Mouse (Mus musculus) ovary, postnatal 14 days (tissue): ENCODE results near the gene Gm21976.

Source experiments
- DNase-seq: peaks from one replicate; pipeline ENCODE4 v3.0.0; 2022; ENCODE audit warnings: low spot score

The Gm21976 gene

GRCm38 (mm10) chr13:98279686-98280085 is at the start of gene Gm21976:
Gene Gm21976, plus strand, starts transcription at chr13:98279887.
- no peak for DNase-seq

- no peak for DNase-seq
These were observed 49.2 kb upstream of the Gm21976 start for GRCm38 (mm10) chr13:98230511-98230910.

- DNase-seq = no peak
These were observed 44.2 kb upstream of the Gm21976 start for GRCm38 (mm10) chr13:98235451-98235850.

DNA sequence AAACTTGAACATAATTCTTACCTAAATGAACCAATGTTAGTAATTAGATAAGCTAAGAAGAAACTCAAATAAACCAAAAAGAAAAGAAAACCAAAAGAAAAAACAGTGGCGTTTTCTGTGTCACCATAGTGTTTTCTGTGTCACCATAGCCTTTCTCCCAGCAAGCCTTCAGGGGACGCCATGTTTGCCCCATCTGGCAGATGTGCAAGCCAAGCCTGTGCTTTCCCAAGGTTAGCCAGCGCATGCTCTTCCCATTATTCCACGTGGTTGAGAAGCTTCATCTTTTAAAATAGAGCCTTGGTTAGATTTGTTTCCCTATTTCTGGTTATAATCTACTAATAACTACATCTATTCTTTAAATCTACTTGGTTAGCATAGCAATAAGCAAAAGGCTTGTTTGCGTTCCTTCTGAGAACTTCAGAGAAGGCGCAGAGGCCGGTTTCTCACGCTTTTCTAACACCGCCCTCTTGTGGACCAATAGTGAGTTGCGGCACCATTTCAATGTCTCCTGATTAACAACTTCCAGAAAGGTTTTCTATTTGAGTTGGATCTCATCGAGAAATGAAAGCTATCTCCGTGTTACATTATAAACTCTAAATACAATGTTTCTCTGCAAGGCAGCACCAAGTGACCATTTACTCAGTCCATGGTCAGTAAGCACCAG is 39.6 kb upstream of the Gm21976 start:
- peak; percentile 73 for DNase-seq

- DNase-seq = no peak
These were observed 38.0 kb upstream of the Gm21976 start for GRCm38 (mm10) chr13:98241531-98242282.

DNA sequence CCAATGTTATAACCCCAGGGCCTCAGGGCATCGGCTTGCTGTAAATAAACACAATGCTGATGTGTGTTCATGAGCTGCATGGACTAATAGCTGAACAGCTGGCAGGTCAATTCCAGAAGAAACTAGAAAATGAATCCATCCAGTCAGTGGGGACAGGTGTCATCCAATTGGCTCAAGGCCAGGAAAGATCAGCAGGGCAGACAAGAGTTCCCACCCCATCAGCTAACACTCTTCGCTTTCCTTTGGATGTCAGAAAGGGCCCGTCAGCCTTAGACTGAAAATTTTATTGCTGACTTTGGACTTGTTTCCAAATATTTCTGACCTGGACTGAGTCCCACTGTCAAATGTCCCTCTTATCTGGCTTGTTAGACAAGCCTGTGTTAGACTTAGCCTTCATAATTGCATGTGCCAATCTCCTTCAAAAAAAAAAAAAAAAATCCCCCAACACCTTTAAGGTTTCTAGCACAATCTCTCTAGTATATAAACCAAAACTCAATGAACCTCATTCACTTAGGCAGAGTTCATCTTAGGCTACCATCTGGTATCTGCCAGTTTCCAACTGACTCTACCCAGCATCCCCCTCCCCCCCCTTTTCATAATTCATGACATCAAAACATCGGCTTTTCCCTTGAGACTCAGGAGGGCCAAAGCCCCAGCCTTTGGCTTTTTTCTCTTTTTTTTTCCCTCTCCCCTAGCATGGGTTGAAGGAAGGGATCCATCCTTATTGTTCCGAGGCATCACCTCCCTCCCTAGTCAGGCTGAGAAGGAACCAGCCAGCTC is 34.9 kb upstream of the Gm21976 start:
- no peak for DNase-seq

DNA sequence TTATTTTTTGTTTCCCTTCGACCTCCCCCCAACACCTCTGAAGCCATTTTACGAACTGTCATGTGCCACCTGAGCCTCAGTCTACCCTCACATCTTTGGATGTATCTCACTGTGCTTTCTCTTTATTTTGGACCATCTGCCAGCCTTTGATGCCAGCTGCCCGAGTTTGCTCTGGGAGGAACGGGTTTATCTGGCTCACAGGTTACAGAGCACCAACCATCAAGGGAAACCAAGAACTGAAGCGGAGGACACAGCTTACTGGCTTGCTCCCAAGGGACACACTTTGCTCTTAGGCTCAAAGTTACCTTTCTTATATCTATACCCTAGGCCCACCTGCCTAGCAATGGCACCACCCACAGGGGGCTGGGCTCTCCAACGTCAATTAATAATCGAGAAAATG is 34.3 kb upstream of the Gm21976 start:
- DNase-seq = no peak

DNA sequence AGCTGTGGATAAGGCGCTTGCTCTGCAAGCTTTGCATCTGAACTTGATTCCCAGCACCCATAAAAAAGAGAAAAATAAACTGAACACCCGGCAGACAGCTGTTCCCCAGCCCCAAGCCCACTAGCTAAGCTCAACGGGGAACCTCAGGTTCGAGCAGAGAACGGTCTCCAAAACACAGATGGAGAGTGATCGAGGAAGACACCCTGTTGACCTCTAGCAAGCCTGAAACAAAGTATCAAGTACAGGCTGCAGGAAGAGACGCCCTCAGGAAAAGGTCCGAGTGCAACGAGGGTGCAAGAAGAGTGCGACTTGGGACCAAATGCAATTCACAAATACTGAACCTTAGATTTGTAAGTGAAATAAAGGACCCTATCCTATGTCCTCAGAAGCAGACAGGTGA is 30.1 kb upstream of the Gm21976 start:
- DNase-seq = no peak

DNA sequence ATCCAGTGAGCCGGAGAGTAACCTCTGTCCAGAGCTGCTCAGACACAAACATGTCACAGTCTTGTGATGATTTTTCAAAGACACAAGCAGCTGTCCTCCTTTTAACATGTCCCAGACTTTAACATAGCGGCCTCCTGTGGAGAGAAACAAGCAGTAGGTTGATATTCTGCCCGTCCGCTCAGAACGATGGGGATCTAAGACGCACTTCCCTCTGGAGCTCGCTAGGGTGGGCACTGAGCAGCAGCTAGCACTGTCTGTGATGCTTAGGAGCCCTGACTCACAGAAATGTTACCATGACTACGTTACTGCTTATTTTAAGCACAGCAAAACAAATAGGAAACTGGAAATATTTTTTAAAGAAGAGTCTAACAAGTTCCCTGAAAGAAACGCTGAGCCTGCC is 24.8 kb upstream of the Gm21976 start:
- DNase-seq = no peak

DNA sequence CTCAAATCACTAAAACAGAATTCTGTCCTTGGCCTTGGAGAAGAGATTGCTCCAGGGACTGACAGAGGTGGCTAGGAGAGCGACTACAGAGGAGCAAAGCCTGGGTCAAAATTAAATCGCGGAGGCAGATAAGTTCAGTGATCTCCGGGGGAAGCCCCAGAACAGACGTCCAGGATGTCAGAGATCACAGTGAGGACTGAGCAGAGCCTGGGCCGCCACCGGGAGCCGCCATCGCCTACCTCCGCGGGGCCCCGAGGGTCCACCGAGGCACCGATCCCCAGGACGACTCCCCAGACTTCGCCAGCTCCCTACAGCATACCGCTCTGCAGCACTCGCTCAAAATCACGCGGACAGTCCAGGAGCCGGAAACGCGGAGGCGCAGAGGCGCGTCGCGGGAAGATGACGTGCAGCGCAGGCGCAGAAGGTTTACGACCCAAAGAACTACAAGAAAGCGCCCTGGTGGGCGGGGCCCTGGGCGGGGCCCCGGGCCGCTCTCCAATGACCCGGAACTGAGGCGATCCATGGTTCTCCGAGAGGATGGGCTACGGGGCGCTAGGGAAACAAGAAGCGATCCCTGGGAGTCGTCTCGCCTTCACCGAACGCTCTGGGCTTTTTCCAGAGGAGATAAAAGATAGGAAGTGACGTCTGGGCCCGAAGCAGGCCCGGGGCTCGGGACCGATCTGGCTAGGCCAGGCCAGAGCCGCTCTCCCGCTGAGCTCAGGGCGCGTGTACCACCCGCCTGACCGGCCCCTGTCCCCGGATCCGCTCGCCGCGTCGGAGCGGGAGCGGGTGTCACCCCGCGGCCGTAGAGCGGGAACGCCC is 16.8 kb upstream of the Gm21976 start, which contains the start of the genes Utp15 and Ankra2:
Gene Utp15, minus strand, starts transcription at position 406 of the 822 bp plus-strand sequence.
Gene Ankra2, plus strand, starts transcription at position 439 of the 822 bp plus-strand sequence.
- DNase-seq = peak; percentile 98

DNA sequence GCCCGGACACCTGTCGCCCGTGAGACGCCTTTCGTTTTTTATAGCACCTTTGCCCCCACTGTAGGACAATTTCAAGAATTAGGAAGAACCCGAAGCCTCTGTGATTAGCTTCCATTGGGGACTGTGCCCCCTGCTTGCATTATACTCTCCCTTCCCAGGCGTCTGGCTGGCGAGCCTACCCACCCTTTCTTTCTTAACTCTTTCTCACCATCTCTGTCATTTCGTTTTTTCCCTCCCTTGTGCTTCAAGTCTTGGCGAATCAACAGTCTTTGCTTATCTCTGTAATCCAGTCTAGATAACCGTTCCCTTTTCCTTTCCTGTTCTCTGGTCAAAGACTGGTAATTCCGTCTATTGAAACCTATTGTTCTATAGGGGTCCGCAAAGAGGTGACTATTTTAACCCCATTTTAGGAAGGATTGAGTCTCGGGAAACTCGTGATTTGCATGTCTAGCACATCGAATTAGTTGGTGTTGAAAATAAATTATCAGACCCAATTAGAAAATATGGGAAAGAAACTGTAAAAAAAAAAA is 16.2 kb upstream of the Gm21976 start:
- no peak for DNase-seq

DNA sequence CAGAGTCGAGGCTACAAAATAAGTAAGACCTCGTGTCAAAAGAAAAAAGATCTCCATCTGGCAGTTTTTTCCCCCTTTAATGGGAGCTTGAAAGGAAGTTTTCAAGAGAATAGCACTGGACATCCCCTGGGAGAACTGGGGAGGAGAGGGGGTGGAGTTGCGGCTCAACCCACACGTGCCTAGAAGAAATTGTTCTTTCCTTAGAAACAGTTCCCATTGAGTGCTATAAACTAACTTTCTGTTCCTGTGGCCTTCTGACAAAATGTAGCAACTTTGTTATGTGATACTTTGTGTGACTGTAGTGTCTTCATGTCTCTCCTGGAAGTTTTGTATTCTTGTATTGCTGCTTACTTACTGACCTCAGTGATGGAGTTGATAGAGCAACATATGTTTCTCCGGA is 15.6 kb upstream of the Gm21976 start:
- DNase-seq = no peak

DNA sequence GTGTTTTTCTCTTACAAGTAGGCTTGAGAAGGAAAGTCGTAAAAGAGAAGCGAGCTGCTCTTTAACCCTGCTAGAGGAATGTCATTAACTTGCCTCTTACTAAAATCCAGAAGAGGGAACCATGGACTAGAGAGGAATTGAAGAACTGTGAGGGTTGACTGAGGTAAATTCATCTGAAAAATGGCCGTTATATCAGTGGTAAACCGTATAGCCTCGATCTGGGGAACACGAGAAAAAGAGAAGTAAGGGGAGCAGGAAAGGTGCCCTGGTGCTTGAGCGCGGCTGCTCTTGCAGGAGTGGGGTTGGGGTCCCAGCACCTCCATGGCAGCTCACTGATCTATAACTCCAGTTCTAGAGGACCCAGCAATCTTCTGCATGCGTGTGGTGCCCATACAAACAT is 5.7 kb upstream of the Gm21976 start:
- no peak for DNase-seq

GRCm38 (mm10) chr13:98275646-98276045 is 4.0 kb upstream of the Gm21976 start:
- no peak for DNase-seq

- no peak for DNase-seq
These were observed 3.4 kb upstream of the Gm21976 start for GRCm38 (mm10) chr13:98276253-98276652.

DNA sequence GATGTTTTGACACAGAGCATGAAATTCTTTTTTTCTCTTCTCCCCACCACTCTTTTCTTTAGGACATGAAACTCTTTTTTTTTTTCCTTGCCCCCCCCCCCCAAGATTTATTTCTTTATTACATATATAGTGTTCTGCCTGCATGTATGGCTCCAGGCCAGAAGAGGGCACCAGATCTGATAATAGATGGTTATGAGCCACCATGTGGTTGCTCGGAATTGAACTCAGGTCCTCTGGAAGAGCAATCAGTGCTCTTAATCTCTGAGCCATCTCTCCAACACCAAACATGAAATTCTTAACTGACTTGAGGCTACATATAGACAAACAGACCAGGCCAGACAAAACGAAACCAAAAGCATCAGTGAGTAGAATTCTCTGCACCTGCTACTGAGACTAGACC is 2.2 kb upstream of the Gm21976 start:
- DNase-seq = no peak

DNA sequence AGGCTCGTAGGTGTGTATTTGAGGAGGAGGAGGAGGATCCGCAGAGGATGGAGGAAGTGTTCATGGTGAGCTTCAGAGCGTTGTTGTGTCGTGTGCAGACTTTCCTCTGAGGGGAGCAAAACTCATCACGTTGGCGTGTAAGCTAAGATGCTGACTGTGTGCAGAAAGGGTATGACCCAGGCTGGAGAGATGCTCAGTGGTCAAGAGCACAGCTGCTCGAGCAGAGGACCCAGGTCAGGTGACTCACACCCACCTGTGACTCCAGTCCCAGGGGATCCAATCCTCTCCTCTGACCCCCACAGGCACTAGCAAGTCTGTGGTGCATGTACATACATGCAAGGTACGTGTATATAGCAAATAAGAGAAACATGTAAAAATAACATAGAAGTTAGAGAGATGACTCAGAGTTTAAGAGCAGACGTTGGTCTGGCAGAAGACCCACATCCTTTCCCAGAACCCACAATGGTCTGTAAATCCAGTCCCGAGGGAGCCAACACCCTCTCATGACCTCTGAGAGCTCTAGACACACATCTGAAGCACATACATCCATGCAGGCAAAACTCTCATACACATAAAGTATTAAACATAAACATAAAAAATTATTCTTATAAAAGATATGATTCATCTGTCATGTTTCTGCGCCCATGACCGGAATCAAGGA is 1.4 kb downstream of the Gm21976 start:
- DNase-seq = no peak

DNA sequence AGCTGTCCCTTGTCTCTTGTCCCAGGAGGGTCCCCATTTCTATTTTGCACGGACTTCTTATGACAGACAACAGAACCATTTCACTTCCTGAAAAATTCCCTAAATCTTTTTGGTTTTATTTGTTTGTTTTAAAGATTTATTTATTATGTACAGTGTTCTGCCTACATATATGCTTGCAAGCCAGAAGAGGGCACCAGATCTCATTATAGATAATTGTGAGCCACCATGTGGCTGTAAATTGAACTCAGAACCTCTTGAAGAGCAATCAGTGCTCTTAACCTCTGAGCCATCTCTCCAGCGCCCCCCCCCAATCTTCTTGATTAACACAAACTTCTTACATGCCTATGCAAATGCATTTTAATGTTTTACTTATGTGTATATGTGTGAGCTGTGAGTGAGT is 11.0 kb downstream of the Gm21976 start:
- no peak for DNase-seq

- no peak for DNase-seq
These were observed 12.0 kb downstream of the Gm21976 start for GRCm38 (mm10) chr13:98291712-98292111.

DNA sequence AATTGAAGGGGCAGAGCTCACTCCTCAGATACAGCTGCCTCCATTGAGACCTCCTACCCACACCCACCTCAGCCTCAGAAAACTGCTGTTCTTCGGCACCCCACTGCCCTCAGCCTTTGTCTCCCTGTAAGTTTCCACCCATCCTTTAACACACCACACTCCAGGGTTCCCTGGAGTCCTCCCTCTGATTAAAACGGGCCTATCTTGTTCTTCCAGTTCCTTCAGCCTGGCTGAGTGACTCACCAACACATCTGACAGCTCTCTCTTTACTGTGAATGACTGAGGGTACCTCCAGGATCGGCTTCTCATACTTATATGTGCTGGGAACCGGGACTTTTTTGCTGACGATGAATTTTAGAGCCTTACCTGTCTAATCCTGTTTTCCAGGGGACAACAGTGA is 16.4 kb downstream of the Gm21976 start:
- DNase-seq = no peak

DNA sequence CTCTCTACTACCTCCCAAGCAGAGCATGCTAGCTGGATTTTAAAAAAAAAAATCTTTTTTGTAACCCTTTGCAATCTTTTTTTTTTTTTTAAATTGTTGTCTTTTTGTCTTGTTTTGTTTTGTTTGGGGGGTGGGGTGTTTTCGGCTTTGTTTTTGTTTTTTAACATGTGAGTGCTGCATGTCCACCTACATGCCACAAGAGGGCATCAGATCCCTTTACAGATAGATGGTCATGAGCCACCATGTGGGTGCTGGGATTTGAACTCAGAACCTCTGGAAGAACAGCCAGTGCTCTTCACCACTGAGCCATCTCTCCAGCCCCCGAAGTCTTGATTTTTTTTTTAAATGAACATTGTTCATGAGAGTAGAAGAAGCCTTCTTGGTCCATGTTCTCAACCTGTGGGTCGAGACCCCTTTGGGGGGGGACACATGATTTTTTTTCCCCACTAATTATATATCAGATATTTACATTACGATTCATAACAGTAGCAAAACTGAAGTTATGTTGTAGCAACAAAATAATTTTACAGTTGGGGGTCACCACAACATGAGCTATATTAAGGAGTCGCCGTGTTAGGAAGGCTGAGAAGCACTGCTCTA is 18.3 kb downstream of the Gm21976 start:
- DNase-seq = no peak
